Mouse (Mus musculus) subcutaneous adipose tissue, adult 2 months (tissue): ENCODE results near the gene Srpk3. TPM values are rescaled to one million over a fixed set of nuclear protein-coding genes. Genes with fewer than 3 reads are reported as not detected.

ENCODE experiments used
- polyA plus RNA-seq: library from polyadenylated mRNA; depleted of rRNA; stranded (reverse); fragments of >200 nt; gene quantifications from 2 replicates; pipeline ENCODE4 v1.2.3, GENCODE M21; 2012; ENCODE audit warnings: low replicate concordance; rRNA removed

Srpk3 gene
- polyA plus RNA-seq: 1.4 and 13.5 TPM in 2 replicates

DNA sequence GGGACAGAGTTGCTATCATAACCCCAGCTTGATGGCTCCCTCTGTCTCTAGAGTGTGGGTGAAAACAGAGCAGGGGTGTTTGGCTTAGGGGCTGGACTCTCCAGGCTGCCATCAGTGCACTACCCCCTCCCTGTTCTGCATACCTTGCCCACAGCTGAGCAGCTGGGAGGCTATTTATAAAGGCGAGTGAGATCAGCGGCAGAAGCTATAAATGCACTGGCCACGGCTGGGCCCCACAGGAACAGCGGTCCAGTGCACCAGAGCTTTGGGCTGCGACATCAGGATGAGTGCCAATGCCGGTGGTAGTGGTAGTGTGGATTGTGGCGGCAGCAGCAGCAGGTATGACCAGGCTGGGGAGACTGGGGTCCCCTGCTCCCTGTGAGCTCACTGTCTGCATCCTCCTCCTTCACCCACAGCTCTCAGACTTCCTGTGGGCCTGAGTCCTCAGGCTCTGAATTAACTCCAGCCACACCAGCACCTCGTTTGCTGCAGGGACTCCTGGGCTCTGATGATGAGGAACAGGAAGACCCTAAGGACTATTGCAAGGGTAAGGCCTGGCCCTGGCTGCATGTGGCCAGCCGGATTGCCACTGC lies at the start of gene Srpk3:
Gene Srpk3, plus strand, starts transcription at position 238 of the 593 bp plus-strand sequence.

DNA sequence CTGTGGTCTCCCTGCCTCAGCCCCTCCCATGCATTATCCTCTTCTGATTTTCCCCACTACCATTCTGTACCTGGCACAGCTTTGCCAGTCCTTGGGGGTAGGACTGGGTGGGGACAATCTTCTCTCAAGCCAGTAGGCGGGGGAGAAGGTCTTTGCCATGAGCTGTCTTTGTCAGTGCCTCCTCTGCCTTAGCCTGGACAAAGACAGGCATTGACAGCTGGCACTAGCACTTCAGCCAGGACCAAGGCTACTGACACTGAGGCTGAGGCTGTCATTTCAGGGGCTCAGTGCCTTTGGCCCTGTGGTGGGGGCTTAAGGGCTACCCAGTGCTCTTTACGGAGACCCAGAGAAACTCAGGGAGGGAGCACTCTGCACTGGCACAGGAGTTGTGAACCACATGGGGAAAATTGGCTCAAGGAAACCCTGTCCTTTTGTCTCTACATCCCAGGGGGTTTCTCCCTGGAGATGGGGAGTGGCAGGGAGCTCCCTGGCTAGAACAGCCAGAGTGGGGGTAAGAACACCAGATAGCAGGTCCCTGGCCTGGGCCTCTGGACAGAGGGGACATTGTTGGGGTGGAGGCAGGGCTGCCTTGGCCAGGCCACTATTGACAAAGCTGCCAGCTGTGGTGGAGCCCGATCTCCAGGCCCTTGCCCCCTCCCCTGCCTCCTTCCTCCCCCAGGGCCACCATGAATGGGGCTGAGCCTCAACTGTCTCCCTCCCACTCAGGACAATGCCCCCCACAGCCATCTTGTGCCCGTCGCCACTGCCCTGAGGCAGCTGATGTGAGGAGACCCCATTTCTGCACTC lies 17.7 kb upstream of the Srpk3 start, which contains the start of gene Plxnb3:
Gene Plxnb3, plus strand, starts transcription at position 757 of the 807 bp plus-strand sequence.

DNA sequence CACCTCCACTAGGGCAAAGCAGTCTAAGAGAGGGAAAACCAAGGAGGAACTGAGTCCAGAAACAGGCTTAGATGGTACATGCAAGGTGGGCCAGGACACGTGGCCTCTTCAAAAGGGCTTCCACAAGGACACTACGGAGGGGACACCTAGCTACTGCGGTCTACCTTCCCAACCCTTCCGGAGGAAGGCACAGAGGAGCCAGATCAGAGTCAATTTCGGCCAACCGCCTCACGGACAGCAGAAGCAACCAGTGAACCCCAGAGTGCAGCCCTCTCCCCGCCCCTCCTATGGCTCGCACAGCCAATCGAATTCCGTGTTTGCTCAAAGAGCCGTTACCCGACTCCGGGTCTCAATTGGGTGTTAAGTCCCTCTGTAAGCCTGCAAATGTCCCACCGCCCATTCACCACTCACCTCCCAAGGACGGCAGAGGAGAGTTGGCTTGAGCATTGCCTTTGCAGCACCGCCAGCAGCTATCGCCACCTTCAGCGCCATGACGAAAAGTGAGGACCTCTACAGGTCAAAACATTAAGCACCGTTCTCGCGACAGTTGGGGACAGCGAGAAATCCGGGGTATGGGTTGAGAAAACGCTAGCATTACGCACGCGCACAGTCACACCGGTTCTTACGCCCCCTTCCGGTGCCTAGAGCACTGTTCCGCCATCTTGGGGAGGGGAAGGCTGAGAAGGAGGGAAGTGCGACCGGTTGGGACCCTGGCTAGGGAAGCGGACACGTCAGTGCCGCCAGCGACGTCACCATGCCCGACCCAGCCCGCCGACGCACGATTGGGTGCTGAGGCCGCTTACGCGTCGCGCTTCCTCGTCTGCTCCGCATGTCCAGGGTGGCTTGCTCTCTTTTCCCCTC lies 12.4 kb downstream of the Srpk3 start, which contains the start of the genes Idh3g and Ssr4:
Gene Idh3g, minus strand, starts transcription at position 534 of the 861 bp plus-strand sequence.
Gene Ssr4, plus strand, starts transcription at position 665 of the 861 bp plus-strand sequence.

DNA sequence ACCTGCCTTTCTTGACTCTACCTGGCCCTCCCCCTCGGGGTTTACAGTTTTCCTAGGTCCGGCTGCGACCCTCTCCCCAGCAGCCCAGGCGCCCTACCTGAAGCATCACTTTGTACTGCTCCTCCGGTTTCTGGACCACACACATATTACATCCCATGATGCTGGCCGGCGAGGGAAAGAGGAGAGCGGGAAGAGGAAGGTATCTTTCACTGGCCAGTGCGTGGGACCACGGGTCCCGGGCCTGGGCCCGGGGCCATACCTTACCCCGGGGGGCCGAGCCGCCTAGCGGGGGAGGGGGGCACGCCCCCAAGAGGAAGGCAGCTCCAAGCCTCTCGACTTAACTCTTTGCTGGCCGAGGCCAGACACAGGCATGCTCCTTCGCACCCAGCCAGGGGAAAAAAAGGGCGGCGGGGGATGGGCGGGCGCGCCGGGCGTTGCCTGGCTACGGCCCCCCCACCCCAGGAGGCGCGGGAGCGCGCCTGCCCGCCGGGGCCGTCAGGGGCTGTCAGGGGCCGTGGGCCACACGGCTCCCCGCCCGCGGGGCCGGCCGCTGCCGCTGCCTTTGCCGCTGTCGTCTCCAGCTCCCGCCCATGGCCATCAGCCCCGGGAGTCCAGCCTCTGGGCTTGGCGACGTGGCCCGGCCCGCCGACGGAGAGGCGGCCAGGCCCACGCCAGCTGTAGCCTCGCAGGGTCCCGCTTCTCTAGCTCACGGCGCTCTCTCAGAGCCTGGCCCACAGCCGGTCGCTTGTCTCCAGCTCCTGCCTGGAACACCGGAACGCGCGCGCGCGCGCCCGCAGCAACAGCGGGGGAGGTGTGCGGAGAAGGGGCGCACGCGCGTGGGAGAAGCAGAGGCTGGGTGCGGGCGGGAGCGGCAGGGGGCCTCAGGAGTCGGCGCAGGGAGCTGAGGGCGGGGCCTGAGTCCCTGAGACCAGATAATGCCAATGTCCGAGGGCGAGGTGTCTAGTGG lies 50.3 kb downstream of the Srpk3 start, which contains the start of gene Pdzd4:
Gene Pdzd4, minus strand, starts transcription at position 785 of the 967 bp plus-strand sequence.

Other genes with a start within 250 kb of the Srpk3 start
- gene Dusp9, start 135.0 kb upstream of the Srpk3 start, polyA plus RNA-seq: 0.86 and 1.6 TPM in 2 replicates
- gene Pnck, start 114.3 kb upstream of the Srpk3 start, polyA plus RNA-seq: 4.0 and 51.5 TPM in 2 replicates
- 25.6 and 69.6 TPM in 2 replicates for gene Slc6a8, start 101.3 kb upstream of the Srpk3 start, polyA plus RNA-seq
- gene Bcap31, start 58.2 kb upstream of the Srpk3 start, polyA plus RNA-seq: 117 and 255 TPM in 2 replicates
- 37.1 and 41.0 TPM in 2 replicates for gene Abcd1, start 57.8 kb upstream of the Srpk3 start, polyA plus RNA-seq
- 0.93 and 1.0 TPM in 2 replicates for gene Plxnb3, start 17.3 kb upstream of the Srpk3 start, polyA plus RNA-seq
- 469 and 721 TPM in 2 replicates for gene Idh3g, start 12.5 kb downstream of the Srpk3 start, polyA plus RNA-seq
- gene Ssr4, start 12.6 kb downstream of the Srpk3 start, polyA plus RNA-seq: 199 and 230 TPM in 2 replicates
- gene Pdzd4, start 50.6 kb downstream of the Srpk3 start, polyA plus RNA-seq: 1.0 and 10.7 TPM in 2 replicates
- gene Avpr2, start 117.7 kb downstream of the Srpk3 start, polyA plus RNA-seq: 0.05 TPM in 1 of 2 replicates, not detected in the other
- 1.7 and 5.3 TPM in 2 replicates for gene L1cam, start 121.7 kb downstream of the Srpk3 start, polyA plus RNA-seq
- 12.7 and 18.0 TPM in 2 replicates for gene Arhgap4, start 147.5 kb downstream of the Srpk3 start, polyA plus RNA-seq
- gene Naa10, start 147.5 kb downstream of the Srpk3 start, polyA plus RNA-seq: 69.5 and 110 TPM in 2 replicates
- gene Renbp, start 156.4 kb downstream of the Srpk3 start, polyA plus RNA-seq: 15.6 and 30.8 TPM in 2 replicates
- 31.8 and 88.6 TPM in 2 replicates for gene Hcfc1, start 192.0 kb downstream of the Srpk3 start, polyA plus RNA-seq
- 170 and 267 TPM in 2 replicates for gene Irak1, start 249.5 kb downstream of the Srpk3 start, polyA plus RNA-seq